Mouse (Mus musculus) liver, embryonic 12.5 days (tissue): ENCODE data around the gene Pdss2. TPM values are rescaled to one million over a fixed set of nuclear protein-coding genes. Genes with fewer than 3 reads are reported as not detected.
A peak's percentile ranks its signal among the peaks of the same experiment; 100 is the strongest.

Experiments used
- ATAC-seq: fragments of 200-750 bp; cut with Nextera tagmentation; 2 replicates; pipeline ENCODE4 v1.8.0; 2017; ENCODE audit warnings: moderate number of reproducible peaks, mild to moderate bottlenecking, moderate library complexity
- H3K27ac ChIP-seq: fragments of 300-500 bp; sonication (generic); 2 replicates; pipeline ENCODE4 v1.5.1; 2016; ENCODE audit warnings: mild to moderate bottlenecking
- H3K27me3 ChIP-seq: fragments of 300-500 bp; sonication (generic); replicated peaks from 2 replicates; pipeline ENCODE4 v1.6.1; 2016; ENCODE audit warnings: mild to moderate bottlenecking, moderate library complexity
- H3K36me3 ChIP-seq: fragments of 300-500 bp; sonication (generic); 2 replicates; pipeline ENCODE4 v1.6.1; 2016; ENCODE audit warnings: mild to moderate bottlenecking, moderate library complexity
- H3K4me1 ChIP-seq: fragments of 300-500 bp; sonication (generic); 2 replicates; pipeline ENCODE4 v1.6.1; 2016
- H3K4me2 ChIP-seq: fragments of 300-500 bp; sonication (generic); 2 replicates; pipeline ENCODE4 v1.6.1; 2016; ENCODE audit warnings: mild to moderate bottlenecking, moderate library complexity
- H3K4me3 ChIP-seq: fragments of 300-500 bp; sonication (generic); 2 replicates; pipeline ENCODE4 v1.5.1; 2016; ENCODE audit warnings: mild to moderate bottlenecking, moderate library complexity
- H3K9ac ChIP-seq: fragments of 300-500 bp; sonication (generic); 2 replicates; pipeline ENCODE4 v1.6.1; 2016; ENCODE audit warnings: mild to moderate bottlenecking, moderate library complexity
- H3K9me3 ChIP-seq: fragments of 300-500 bp; sonication (generic); replicated peaks from 2 replicates; pipeline ENCODE4 v1.6.1; 2016; ENCODE audit warnings: mild to moderate bottlenecking, moderate library complexity
- WGBS: fragments of 180-500 bp; shearing (Covaris S2); methylation state at CpG from one replicate; pipeline ENCODE4 v1.1.7; 2016; ENCODE audit not compliant: insufficient replicate concordance; 5-methylcytosine and 5-hydroxymethylcytosine counted together
- polyA plus RNA-seq: library from polyadenylated mRNA; unstranded; fragments of >200 nt; fragmentation: Nextera tagmentation; extraction: Ambion mirVana; gene quantifications from 2 replicates; pipeline ENCODE4 v1.2.1, GENCODE M21; 2016

The Pdss2 gene
- polyA plus RNA-seq, 1 experiment from 2014 or later: 10.2 TPM

GRCm38 (mm10) chr10:43217361-43217900 lies 3.9 kb upstream of the Pdss2 start:
- 83% methylated on average over 13 of the region's 13 CpGs for WGBS

GRCm38 (mm10) chr10:43220479-43220878 lies 807 bp upstream of the Pdss2 start:
- Histone ChIP-seq H3K27me3 (no peaks in the 10 kb centered on the region), H3K9me3 (no peaks in the 10 kb centered on the region), H3K4me1 (peaks cover 22% of the 10 kb centered on the region), H3K4me2 (peak overlapping the region; percentile 91), H3K36me3 (peaks cover 3% of the 10 kb centered on the region; the same call in 1 of the 2 replicates), H3K4me3 (peak overlapping the region; percentile 92), H3K27ac (peak overlapping the region; percentile 88), H3K9ac (peak overlapping the region; percentile 95)
- 16% methylated on average over 7 of the region's 7 CpGs for WGBS
- no peak for ATAC-seq

More at GRCm38 (mm10) chr10:43217361-43217900, 3.9 kb upstream of the Pdss2 start:
- Histone ChIP-seq H3K4me1 (peaks cover 15% of the 10 kb centered on the region), H3K4me3 (no peak overlapping the region), H3K9ac (no peak overlapping the region), H3K4me2 (no peak overlapping the region), H3K9me3 (no peaks in the 10 kb centered on the region), H3K36me3 (no peaks in the 10 kb centered on the region), H3K27me3 (no peaks in the 10 kb centered on the region), H3K27ac (no peak overlapping the region)
- no peak for ATAC-seq

- no peaks in the 10 kb centered on the region for H3K27me3 ChIP-seq
- H3K4me1 ChIP-seq: peaks cover 34% of the 10 kb centered on the region
- peak overlapping the region; percentile 92 for H3K4me3 ChIP-seq
- WGBS: under 1% methylated on average over 25 of the region's 25 CpGs
- peak; percentile 52 for ATAC-seq
- H3K9me3 ChIP-seq: no peaks in the 10 kb centered on the region
- H3K36me3 ChIP-seq: peaks cover 7% of the 10 kb centered on the region; the same call in 1 of the 2 replicates
- H3K27ac ChIP-seq: peak overlapping the region; percentile 88
- peak overlapping the region; percentile 95 for H3K9ac ChIP-seq
- H3K4me2 ChIP-seq: peak overlapping the region; percentile 91
These were observed 373 bp downstream of the Pdss2 start for GRCm38 (mm10) chr10:43221659-43222058.

- H3K9me3 ChIP-seq: no peaks in the 10 kb centered on the region
- H3K9ac ChIP-seq: no peak overlapping the region
- H3K4me1 ChIP-seq: peaks cover 42% of the 10 kb centered on the region
- H3K27me3 ChIP-seq: no peaks in the 10 kb centered on the region
- H3K4me2 ChIP-seq: no peak overlapping the region
- no peak for ATAC-seq
- H3K36me3 ChIP-seq: peaks cover 12% of the 10 kb centered on the region; the same call in 1 of the 2 replicates
- WGBS: 80% methylated on average over 2 of the region's 2 CpGs
- no peak overlapping the region for H3K4me3 ChIP-seq
- H3K27ac ChIP-seq: no peak overlapping the region
These were observed 2.1 kb downstream of the Pdss2 start for GRCm38 (mm10) chr10:43223391-43223790.

GRCm38 (mm10) chr10:43226391-43226790 lies 5.1 kb downstream of the Pdss2 start:
- ATAC-seq: no peak
- Histone ChIP-seq H3K27ac (no peak overlapping the region; the same call in 1 of the 2 replicates), H3K4me3 (no peak overlapping the region), H3K9me3 (no peaks in the 10 kb centered on the region), H3K27me3 (no peaks in the 10 kb centered on the region), H3K4me1 (peaks cover 35% of the 10 kb centered on the region), H3K4me2 (no peak overlapping the region), H3K36me3 (peaks cover 12% of the 10 kb centered on the region; the same call in 1 of the 2 replicates), H3K9ac (no peak overlapping the region)
- 63% methylated on average over 1 of the region's 1 CpGs for WGBS

- 81% methylated on average over 2 of the region's 2 CpGs for WGBS
- H3K4me3 ChIP-seq: no peak overlapping the region
- no peaks in the 10 kb centered on the region for H3K9me3 ChIP-seq
- H3K27me3 ChIP-seq: no peaks in the 10 kb centered on the region
- no peak overlapping the region for H3K9ac ChIP-seq
- no peak overlapping the region for H3K27ac ChIP-seq
- H3K36me3 ChIP-seq: peaks cover 12% of the 10 kb centered on the region; the same call in 1 of the 2 replicates
- peaks cover 22% of the 10 kb centered on the region for H3K4me1 ChIP-seq
- no peak for ATAC-seq
- no peak overlapping the region for H3K4me2 ChIP-seq
These were observed 8.0 kb downstream of the Pdss2 start for GRCm38 (mm10) chr10:43229236-43229635.

GRCm38 (mm10) chr10:43234522-43234921 lies 13.2 kb downstream of the Pdss2 start:
- Histone ChIP-seq H3K4me3 (no peak overlapping the region), H3K27me3 (no peaks in the 10 kb centered on the region), H3K27ac (no peak overlapping the region), H3K9me3 (no peaks in the 10 kb centered on the region; the same call in 1 of the 2 replicates), H3K4me1 (no peaks in the 10 kb centered on the region), H3K9ac (no peak overlapping the region), H3K4me2 (no peak overlapping the region), H3K36me3 (peaks cover 5% of the 10 kb centered on the region)
- WGBS: 71% methylated on average over 4 of the region's 4 CpGs
- ATAC-seq: no peak

- no peak overlapping the region for H3K27ac ChIP-seq
- no peak overlapping the region for H3K4me3 ChIP-seq
- 67% methylated on average over 3 of the region's 3 CpGs for WGBS
- no peak for ATAC-seq
- H3K4me1 ChIP-seq: no peaks in the 10 kb centered on the region
- no peak overlapping the region for H3K9ac ChIP-seq
- H3K36me3 ChIP-seq: peaks cover 10% of the 10 kb centered on the region
- H3K9me3 ChIP-seq: peaks cover 3% of the 10 kb centered on the region; the same call in 1 of the 2 replicates
- H3K27me3 ChIP-seq: no peaks in the 10 kb centered on the region
- H3K4me2 ChIP-seq: no peak overlapping the region
These were observed 13.7 kb downstream of the Pdss2 start for GRCm38 (mm10) chr10:43235011-43235410.

- ATAC-seq: no peak
- WGBS: 82% methylated on average over 5 of the region's 5 CpGs
These were observed 14.7 kb downstream of the Pdss2 start for GRCm38 (mm10) chr10:43235758-43236669.

GRCm38 (mm10) chr10:43242215-43242614 lies 20.9 kb downstream of the Pdss2 start:
- Histone ChIP-seq H3K9ac (no peak overlapping the region), H3K4me3 (no peak overlapping the region), H3K4me1 (peaks cover 32% of the 10 kb centered on the region), H3K27me3 (no peaks in the 10 kb centered on the region), H3K9me3 (peaks cover 5% of the 10 kb centered on the region; the same call in 1 of the 2 replicates), H3K27ac (no peak overlapping the region), H3K36me3 (peaks cover 16% of the 10 kb centered on the region), H3K4me2 (no peak overlapping the region)
- WGBS: 87% methylated on average over 8 of the region's 8 CpGs
- no peak for ATAC-seq

More at GRCm38 (mm10) chr10:43235758-43236669, 14.7 kb downstream of the Pdss2 start:
- H3K36me3 ChIP-seq: peaks cover 16% of the 10 kb centered on the region
- peaks cover 5% of the 10 kb centered on the region; the same call in 1 of the 2 replicates for H3K9me3 ChIP-seq
- H3K4me2 ChIP-seq: no peak overlapping the region
- no peaks in the 10 kb centered on the region for H3K27me3 ChIP-seq
- H3K4me1 ChIP-seq: no peaks in the 10 kb centered on the region
- no peak overlapping the region for H3K4me3 ChIP-seq
- H3K9ac ChIP-seq: no peak overlapping the region
- H3K27ac ChIP-seq: no peak overlapping the region

GRCm38 (mm10) chr10:43244262-43244806 lies 23.0 kb downstream of the Pdss2 start:
- Histone ChIP-seq H3K27me3 (no peaks in the 10 kb centered on the region), H3K4me1 (peaks cover 38% of the 10 kb centered on the region), H3K36me3 (peaks cover 12% of the 10 kb centered on the region), H3K9me3 (peaks cover 5% of the 10 kb centered on the region; the same call in 1 of the 2 replicates), H3K27ac (no peak overlapping the region), H3K4me3 (no peak overlapping the region), H3K9ac (no peak overlapping the region), H3K4me2 (no peak overlapping the region)
- 28% methylated on average over 3 of the region's 3 CpGs for WGBS
- no peak for ATAC-seq
